Mouse (Mus musculus) midbrain, embryonic 16.5 days (tissue): ENCODE data around the gene Fam13a. TPM values are rescaled to one million over a fixed set of nuclear protein-coding genes. Genes with fewer than 3 reads are reported as not detected.

Source experiments
- ATAC-seq: fragments of 200-750 bp; cut with Nextera tagmentation; 2 replicates; pipeline ENCODE4 v1.8.0; 2017; ENCODE audit warnings: moderate TSS enrichment
- H3K27ac ChIP-seq: fragments of 300-500 bp; sonication (generic); 2 replicates; pipeline ENCODE4 v1.5.1; 2014; ENCODE audit warnings: mild to moderate bottlenecking, low read length, mixed read lengths
- H3K27me3 ChIP-seq: fragments of 300-500 bp; sonication (generic); 2 replicates; pipeline ENCODE4 v1.6.1; 2014; ENCODE audit warnings: low read depth, low read length, mixed read lengths; ENCODE audit not compliant: control insufficient read depth, insufficient read depth
- H3K36me3 ChIP-seq: fragments of 300-500 bp; sonication (generic); 2 replicates; pipeline ENCODE4 v1.6.1; 2014; ENCODE audit warnings: mild to moderate bottlenecking, low read length, moderate library complexity, mixed read lengths; ENCODE audit not compliant: control insufficient read depth, insufficient read depth
- H3K4me1 ChIP-seq: fragments of 300-500 bp; sonication (generic); 2 replicates; pipeline ENCODE4 v1.6.1; 2014; ENCODE audit warnings: mild to moderate bottlenecking, low read length, mixed read lengths; ENCODE audit not compliant: control insufficient read depth, insufficient read depth
- H3K4me2 ChIP-seq: fragments of 300-500 bp; sonication (generic); 2 replicates; pipeline ENCODE4 v1.6.1; 2014; ENCODE audit warnings: mild to moderate bottlenecking, low read length, mixed read lengths
- H3K4me3 ChIP-seq: fragments of 300-500 bp; sonication (generic); 2 replicates; pipeline ENCODE4 v1.5.1; 2014; ENCODE audit warnings: low read depth, mild to moderate bottlenecking, low read length, moderate library complexity, mixed read lengths
- H3K9ac ChIP-seq: fragments of 300-500 bp; sonication (generic); 2 replicates; pipeline ENCODE4 v1.6.1; 2014; ENCODE audit warnings: low read depth, low read length, mixed read lengths
- H3K9me3 ChIP-seq: fragments of 300-500 bp; sonication (generic); replicated peaks from 2 replicates; pipeline ENCODE4 v1.6.1; 2014; ENCODE audit warnings: mild to moderate bottlenecking, low read length, mixed read lengths; ENCODE audit not compliant: control insufficient read depth, poor library complexity, severe bottlenecking
- WGBS: fragments of 180-500 bp; shearing (Covaris S2); extraction: QIAGEN DNeasy Blood & Tissue Kit; methylation state at CpG from one replicate; pipeline ENCODE4 v1.1.7; 2014; 5-methylcytosine and 5-hydroxymethylcytosine counted together
- polyA plus RNA-seq: library from polyadenylated mRNA; unstranded; fragments of >200 nt; fragmentation: Nextera tagmentation; extraction: Ambion mirVana; gene quantifications from 2 replicates; pipeline ENCODE4 v1.2.1, GENCODE M21; 2015

Gene Fam13a
- polyA plus RNA-seq, 1 experiment from 2014 or later, result 13.0 TPM

DNA sequence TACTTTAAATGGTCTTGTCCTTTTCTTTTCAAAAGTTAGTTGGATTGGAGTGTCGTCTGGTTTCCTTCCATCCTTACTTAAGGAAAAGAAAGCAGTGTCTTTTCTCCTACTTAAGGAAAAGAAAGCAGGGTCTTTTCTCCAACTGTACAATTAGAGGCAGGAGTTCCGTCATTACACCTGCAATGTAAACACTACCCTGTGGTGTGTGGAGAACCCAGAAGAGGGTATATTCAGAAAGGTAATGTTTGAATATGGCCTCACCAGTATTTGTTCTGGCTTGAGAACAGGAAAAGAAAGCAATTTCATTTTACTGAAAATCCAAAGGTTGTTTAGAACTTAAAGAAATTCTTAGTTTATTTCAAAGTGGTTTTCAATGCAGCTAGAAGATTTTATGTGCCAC is 9.6 kb downstream of the Fam13a start:
- H3K9ac ChIP-seq, result no peak overlapping the region
- 81% methylated on average over 2 of the region's 2 CpGs for WGBS

GRCm38 (mm10) chr6:59014088-59014759 is 10.1 kb downstream of the Fam13a start:
- Histone ChIP-seq H3K9ac (no peak overlapping the region), H3K4me1 (no peaks in the 10 kb centered on the region), H3K4me2 (no peak overlapping the region), H3K27ac (no peak overlapping the region), H3K4me3 (no peak overlapping the region), H3K27me3 (no peaks in the 10 kb centered on the region), H3K36me3 (no peaks in the 10 kb centered on the region), H3K9me3 (no peaks in the 10 kb centered on the region)
- WGBS, result 83% methylated on average over 8 of the region's 8 CpGs
- ATAC-seq, result no peak

More for the DNA sequence above, 9.6 kb downstream of the Fam13a start:
- no peaks in the 10 kb centered on the region for H3K36me3 ChIP-seq
- H3K4me1 ChIP-seq, result no peaks in the 10 kb centered on the region
- no peaks in the 10 kb centered on the region for H3K9me3 ChIP-seq
- H3K27ac ChIP-seq, result no peak overlapping the region
- no peak for ATAC-seq
- H3K27me3 ChIP-seq, result no peaks in the 10 kb centered on the region
- H3K4me2 ChIP-seq, result no peak overlapping the region
- H3K4me3 ChIP-seq, result no peak overlapping the region

DNA sequence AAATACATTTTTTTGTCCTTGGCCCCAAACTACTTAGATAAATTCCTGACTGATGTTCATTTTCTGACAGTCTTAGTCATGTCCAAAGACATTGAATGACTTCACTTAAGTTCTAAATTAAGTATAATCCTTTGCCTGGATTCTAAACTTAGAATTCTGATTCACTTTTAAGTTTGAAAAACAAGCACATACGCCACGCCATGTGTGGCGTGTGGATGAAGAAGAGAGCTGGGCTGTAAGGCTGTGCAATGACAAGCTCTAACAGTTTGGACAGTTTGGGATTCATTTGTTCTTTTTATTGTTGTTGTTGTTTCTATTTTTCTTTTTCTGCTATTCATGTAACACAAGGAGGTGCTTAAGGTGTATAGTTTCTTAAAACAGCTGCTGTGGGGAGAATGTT is 13.6 kb downstream of the Fam13a start:
- H3K4me3 ChIP-seq, result no peak overlapping the region
- 91% methylated on average over 3 of the region's 3 CpGs for WGBS
- ATAC-seq, result no peak
- no peaks in the 10 kb centered on the region for H3K27me3 ChIP-seq
- H3K4me2 ChIP-seq, result no peak overlapping the region
- no peak overlapping the region for H3K9ac ChIP-seq
- H3K4me1 ChIP-seq, result no peaks in the 10 kb centered on the region
- no peaks in the 10 kb centered on the region for H3K36me3 ChIP-seq
- H3K9me3 ChIP-seq, result no peaks in the 10 kb centered on the region
- no peak overlapping the region for H3K27ac ChIP-seq

DNA sequence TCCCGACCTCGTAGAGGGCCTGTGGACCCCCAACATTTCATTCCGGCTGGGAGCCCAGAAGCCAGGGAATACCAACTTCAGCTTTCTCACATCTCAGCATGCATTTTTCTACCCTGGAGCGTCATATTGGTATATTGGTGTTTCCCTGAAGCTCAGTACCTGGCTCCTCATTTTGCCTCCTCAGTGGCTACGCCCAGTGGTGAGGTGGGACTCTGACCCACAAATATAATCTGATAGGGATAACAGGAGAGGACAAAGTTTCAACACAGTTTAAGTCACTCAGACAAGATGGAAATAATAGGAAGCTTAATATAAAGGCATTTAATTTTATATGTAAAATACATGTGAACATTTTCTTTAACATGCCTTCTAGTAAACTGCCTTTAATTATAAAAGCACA is 19.7 kb downstream of the Fam13a start:
- H3K4me1 ChIP-seq, result no peaks in the 10 kb centered on the region
- no peaks in the 10 kb centered on the region for H3K36me3 ChIP-seq
- no peak for ATAC-seq
- no peak overlapping the region for H3K4me2 ChIP-seq
- no peak overlapping the region for H3K4me3 ChIP-seq
- H3K27ac ChIP-seq, result no peak overlapping the region
- 97% methylated on average over 5 of the region's 5 CpGs for WGBS
- no peaks in the 10 kb centered on the region for H3K9me3 ChIP-seq
- no peaks in the 10 kb centered on the region for H3K27me3 ChIP-seq
- H3K9ac ChIP-seq, result no peak overlapping the region

DNA sequence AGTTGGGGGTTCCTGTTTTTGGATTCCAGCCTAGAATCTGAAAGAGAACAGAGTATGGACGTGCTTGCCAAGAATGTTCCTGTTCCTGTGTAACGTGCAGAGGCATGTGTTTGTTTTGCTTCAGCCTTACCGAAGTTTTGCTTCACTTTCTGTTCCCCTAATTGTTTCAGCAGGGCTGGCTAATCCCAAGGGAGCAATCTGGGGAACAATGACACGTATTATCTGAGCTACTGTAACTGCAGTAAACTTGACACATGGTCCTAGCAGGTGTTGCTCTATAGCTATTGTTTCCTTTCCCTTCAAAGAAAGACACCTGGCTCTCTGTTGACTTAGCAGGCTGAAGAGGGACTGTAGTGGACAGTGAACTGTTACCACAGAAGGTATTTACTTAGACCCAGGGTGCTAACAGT is 25.3 kb downstream of the Fam13a start:
- Histone ChIP-seq H3K9me3 (no peaks in the 10 kb centered on the region), H3K9ac (no peak overlapping the region), H3K4me1 (no peaks in the 10 kb centered on the region), H3K36me3 (no peaks in the 10 kb centered on the region), H3K4me2 (no peak overlapping the region), H3K27ac (no peak overlapping the region), H3K4me3 (no peak overlapping the region), H3K27me3 (no peaks in the 10 kb centered on the region)
- ATAC-seq, result 0 out of 2 replicates have a peak, but pooled peaks have one; percentile 32
- WGBS, result 39% methylated on average over 4 of the region's 4 CpGs

DNA sequence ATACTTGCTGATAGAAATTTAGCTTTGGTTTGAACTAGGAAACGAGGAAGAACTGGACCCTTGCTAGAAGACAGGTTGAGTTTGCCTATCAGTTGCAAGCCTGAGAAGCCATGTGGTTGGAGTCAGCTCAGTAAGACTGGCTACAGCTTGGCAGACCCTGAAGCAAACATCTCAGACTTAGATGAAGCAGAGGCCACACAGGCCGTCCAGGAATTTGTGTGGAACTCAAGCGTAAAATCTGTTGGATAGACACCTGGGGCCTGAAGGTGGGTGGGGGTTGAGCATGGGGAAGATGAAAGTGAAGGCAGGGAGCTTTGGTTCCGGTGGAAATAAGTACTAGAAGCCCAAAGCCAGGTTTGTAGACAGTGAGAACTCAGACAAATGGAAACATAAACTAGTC is 25.8 kb downstream of the Fam13a start:
- Histone ChIP-seq H3K4me3 (no peak overlapping the region), H3K9me3 (no peaks in the 10 kb centered on the region), H3K27ac (no peak overlapping the region), H3K27me3 (no peaks in the 10 kb centered on the region), H3K4me2 (no peak overlapping the region), H3K36me3 (no peaks in the 10 kb centered on the region), H3K4me1 (no peaks in the 10 kb centered on the region), H3K9ac (no peak overlapping the region)
- no peak for ATAC-seq
- 60% methylated on average over 4 of the region's 4 CpGs for WGBS

GRCm38 (mm10) chr6:58989149-58989548 is 35.2 kb downstream of the Fam13a start:
- Histone ChIP-seq H3K27me3 (no peaks in the 10 kb centered on the region), H3K9ac (no peak overlapping the region), H3K27ac (no peak overlapping the region), H3K36me3 (no peaks in the 10 kb centered on the region), H3K4me2 (no peak overlapping the region), H3K4me1 (no peaks in the 10 kb centered on the region), H3K4me3 (no peak overlapping the region), H3K9me3 (no peaks in the 10 kb centered on the region)
- WGBS, result 80% methylated on average over 3 of the region's 3 CpGs
- no peak for ATAC-seq

GRCm38 (mm10) chr6:58988706-58989105 is 35.6 kb downstream of the Fam13a start:
- no peak overlapping the region for H3K27ac ChIP-seq
- H3K4me2 ChIP-seq, result no peak overlapping the region
- H3K9ac ChIP-seq, result no peak overlapping the region
- H3K9me3 ChIP-seq, result no peaks in the 10 kb centered on the region
- ATAC-seq, result no peak
- H3K27me3 ChIP-seq, result no peaks in the 10 kb centered on the region
- H3K36me3 ChIP-seq, result no peaks in the 10 kb centered on the region
- H3K4me1 ChIP-seq, result no peaks in the 10 kb centered on the region
- WGBS, result 95% methylated on average over 2 of the region's 2 CpGs
- H3K4me3 ChIP-seq, result no peak overlapping the region

- WGBS, result 93% methylated on average over 5 of the region's 5 CpGs
- no peak for ATAC-seq
- H3K36me3 ChIP-seq, result no peaks in the 10 kb centered on the region
These were observed 37.2 kb downstream of the Fam13a start for GRCm38 (mm10) chr6:58987166-58987565.

More at GRCm38 (mm10) chr6:58987166-58987565, 37.2 kb downstream of the Fam13a start:
- H3K4me2 ChIP-seq, result no peak overlapping the region
- H3K4me3 ChIP-seq, result no peak overlapping the region
- H3K27me3 ChIP-seq, result no peaks in the 10 kb centered on the region
- H3K27ac ChIP-seq, result no peak overlapping the region
- no peaks in the 10 kb centered on the region for H3K9me3 ChIP-seq
- no peaks in the 10 kb centered on the region for H3K4me1 ChIP-seq
- no peak overlapping the region for H3K9ac ChIP-seq
